Mouse (Mus musculus) layer of hippocampus, postnatal 14 days (tissue): ENCODE measurements at regions not wholly inside any gene's neighbourhood (a gene's known extent, or its start where the extent isn't known, plus 50 kb on each side); places are given as distances from the start of the nearest gene placed in this dataset.

Source experiments
- DNase-seq, 2 experiments: peaks; one replicate each; pipeline ENCODE4 v3.0.0; 2021 to 2022; ENCODE audit warnings: low spot score in 2 of 2, mixed read lengths in 1 of 2

- no peak for DNase-seq
Observed at GRCm38 (mm10) chr1:18412746-18413145, 147.8 kb upstream of the Defb41 start.

- no peak for DNase-seq
Observed at GRCm38 (mm10) chr1:18389591-18389990, 124.7 kb upstream of the Defb41 start.

- DNase-seq: no peak
Observed at GRCm38 (mm10) chr1:18384079-18384478, 119.1 kb upstream of the Defb41 start.

GRCm38 (mm10) chr1:18359951-18360731 lies 95.2 kb upstream of the Defb41 start:
- peak in 1 of 2 experiments; percentile 47 for DNase-seq

GRCm38 (mm10) chr1:18338871-18339270 lies 73.9 kb upstream of the Defb41 start:
- DNase-seq: no peak
